Mouse (Mus musculus): ENCODE measurements around the gene Arl15.

Arl15 gene

GRCm38 (mm10) chr13:114075724-114076384 is 281.5 kb downstream of the Arl15 start:
- no peak for DNase-seq

GRCm38 (mm10) chr13:114077181-114077580 is 282.9 kb downstream of the Arl15 start:
- no peak for DNase-seq

- no peak for DNase-seq
These were observed 283.4 kb downstream of the Arl15 start for GRCm38 (mm10) chr13:114077584-114078270.

GRCm38 (mm10) chr13:114078851-114079250 is 284.5 kb downstream of the Arl15 start:
- no peak for DNase-seq

GRCm38 (mm10) chr13:114079751-114080150 is 285.4 kb downstream of the Arl15 start:
- no peak for DNase-seq

- DNase-seq = no peak
These were observed 286.2 kb downstream of the Arl15 start for GRCm38 (mm10) chr13:114080491-114080890.

- no peak for DNase-seq
These were observed 289.3 kb downstream of the Arl15 start for GRCm38 (mm10) chr13:114083570-114084138.

- DNase-seq = peak; percentile 28
These were observed 291.1 kb downstream of the Arl15 start for GRCm38 (mm10) chr13:114085442-114085841.

- DNase-seq = no peak
These were observed 292.0 kb downstream of the Arl15 start for GRCm38 (mm10) chr13:114086325-114086724.

- DNase-seq = no peak
These were observed 292.5 kb downstream of the Arl15 start for GRCm38 (mm10) chr13:114086801-114087200.

- DNase-seq = no peak
These were observed 293.6 kb downstream of the Arl15 start for GRCm38 (mm10) chr13:114087696-114088465.

GRCm38 (mm10) chr13:114090786-114091185 is 296.5 kb downstream of the Arl15 start:
- DNase-seq = no peak

- DNase-seq = no peak
These were observed 296.9 kb downstream of the Arl15 start for GRCm38 (mm10) chr13:114091231-114091630.

- DNase-seq = no peak
These were observed 300.0 kb downstream of the Arl15 start for GRCm38 (mm10) chr13:114094151-114094875.

GRCm38 (mm10) chr13:114095440-114095839 is 301.1 kb downstream of the Arl15 start:
- DNase-seq = no peak

GRCm38 (mm10) chr13:114096386-114096785 is 302.1 kb downstream of the Arl15 start:
- no peak for DNase-seq

- DNase-seq = no peak
These were observed 306.9 kb downstream of the Arl15 start for GRCm38 (mm10) chr13:114101155-114101554.

GRCm38 (mm10) chr13:114106083-114106482 is 311.8 kb downstream of the Arl15 start:
- DNase-seq = no peak

GRCm38 (mm10) chr13:114107499-114107898 is 313.2 kb downstream of the Arl15 start:
- DNase-seq = no peak

- no peak for DNase-seq
These were observed 315.1 kb downstream of the Arl15 start for GRCm38 (mm10) chr13:114109441-114109840.

- no peak for DNase-seq
These were observed 315.5 kb downstream of the Arl15 start for GRCm38 (mm10) chr13:114109845-114110244.

- DNase-seq = no peak
These were observed 319.2 kb downstream of the Arl15 start for GRCm38 (mm10) chr13:114113516-114113915.

- no peak for DNase-seq
These were observed 320.3 kb downstream of the Arl15 start for GRCm38 (mm10) chr13:114114586-114114985.

All from right cerebral cortex, postnatal 25 days (tissue).